Mouse (Mus musculus): ENCODE data around the gene Klf9. TPM values are rescaled to one million over a fixed set of nuclear protein-coding genes. Genes with fewer than 3 reads are reported as not detected.

Klf9 gene
- total RNA-seq, 2 experiments from 2014 or later = 44.4 to 51.1 TPM

DNA sequence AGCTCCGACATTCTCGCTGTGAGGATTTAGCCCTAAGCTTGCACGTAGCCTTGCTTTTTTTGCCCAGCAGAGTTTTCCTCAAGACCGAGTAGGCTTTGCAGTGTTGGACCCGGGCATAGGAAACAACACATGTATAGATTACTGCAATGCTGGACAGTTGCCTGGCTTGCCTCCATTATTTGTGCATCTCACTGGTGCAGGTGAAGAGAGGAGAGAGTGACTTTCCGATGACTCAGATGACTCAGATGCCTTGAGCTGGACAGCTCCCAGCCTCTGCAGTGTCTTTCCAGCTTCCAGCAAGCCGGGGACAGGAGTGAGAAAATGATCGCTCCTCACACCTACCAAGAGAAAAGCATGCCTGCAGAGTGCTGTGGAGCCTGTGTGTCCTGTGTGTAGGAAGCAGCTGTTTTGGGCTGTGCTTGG is 21.4 kb downstream of the Klf9 start:
- DNase-seq (ENCODE audit: low spot score in 2 of 2) = no peak

- no peak for DNase-seq (ENCODE audit: low spot score in 2 of 2)
Observed at GRCm38 (mm10) chr19:23162877-23163276, 21.9 kb downstream of the Klf9 start.

- no peak for DNase-seq (ENCODE audit: low spot score in 2 of 2)
Observed at GRCm38 (mm10) chr19:23163361-23163760, 22.3 kb downstream of the Klf9 start.

- DNase-seq (ENCODE audit: low spot score in 2 of 2) = no peak
Observed at GRCm38 (mm10) chr19:23164651-23165240, 23.7 kb downstream of the Klf9 start.

DNA sequence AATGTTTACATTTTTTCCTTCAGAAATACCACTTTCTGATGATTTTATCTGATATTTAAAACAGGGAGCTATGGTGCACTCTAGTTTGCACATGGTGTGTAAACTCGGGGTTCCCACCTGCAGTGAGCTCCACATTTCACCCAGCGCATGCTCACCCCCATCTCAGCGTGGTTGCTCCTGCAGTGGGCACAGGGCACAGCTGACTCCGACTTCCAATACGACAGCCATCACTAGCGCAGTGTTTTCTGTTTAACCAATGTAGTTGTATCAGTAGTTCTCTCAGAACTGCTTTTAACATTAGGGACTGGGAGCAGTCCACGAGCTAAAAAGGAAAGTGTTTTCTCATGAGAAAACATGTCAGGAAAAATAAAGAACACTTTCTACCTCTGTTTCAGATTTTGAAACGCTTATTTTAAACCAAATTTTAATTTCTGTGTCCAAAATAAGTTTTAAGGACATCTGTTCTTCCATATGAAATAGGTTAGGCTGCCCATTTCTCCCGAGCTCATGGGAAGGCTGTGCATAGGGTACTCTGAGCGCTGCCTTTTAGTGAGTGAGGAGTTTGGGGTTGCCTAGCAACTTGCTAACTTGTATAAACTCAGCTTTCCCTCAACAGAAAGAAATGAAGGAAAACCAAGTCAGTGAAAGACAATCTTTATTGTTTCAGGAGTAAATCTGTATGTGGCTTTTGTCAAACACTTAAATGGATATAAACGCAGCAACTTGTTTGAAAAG is 25.7 kb downstream of the Klf9 start:
- no peak for DNase-seq (ENCODE audit: low spot score in 2 of 2)

DNA sequence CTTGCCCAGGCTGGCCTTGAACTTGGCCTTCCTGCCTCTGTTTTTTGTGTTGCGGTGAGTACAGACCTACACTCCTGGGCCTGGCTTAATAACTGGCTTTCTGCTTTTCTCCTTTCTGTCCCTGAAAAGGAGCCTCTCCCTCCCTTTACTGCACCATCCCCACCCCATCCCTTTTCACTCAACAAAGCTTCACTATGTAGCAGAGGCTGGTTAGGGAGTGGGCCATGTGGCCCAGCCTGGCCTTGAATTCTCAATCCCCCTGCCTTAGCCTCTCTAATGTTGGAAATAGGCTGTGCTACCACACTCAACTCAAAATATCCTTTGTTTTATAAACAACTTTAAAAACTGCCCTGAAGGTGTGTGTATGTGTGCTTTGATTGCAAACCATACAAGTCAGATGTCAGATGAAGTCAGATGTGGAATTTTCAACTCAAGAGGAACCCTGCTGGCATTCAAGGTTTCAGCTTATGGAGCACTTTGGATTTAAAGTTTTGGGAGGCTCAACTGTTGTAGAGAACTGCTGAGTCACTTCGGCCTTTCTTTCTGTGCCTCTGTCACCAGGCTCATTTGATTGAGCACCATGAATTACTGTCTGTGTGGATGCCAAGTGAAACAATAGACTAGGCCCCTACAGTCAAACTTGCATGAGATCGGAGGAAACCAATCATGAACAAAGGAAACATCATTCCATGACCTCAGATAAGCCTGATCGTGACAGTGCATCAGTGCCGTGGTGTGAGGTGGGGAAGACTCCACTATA is 28.1 kb downstream of the Klf9 start:
- no peak for DNase-seq (ENCODE audit: low spot score in 2 of 2)

DNA sequence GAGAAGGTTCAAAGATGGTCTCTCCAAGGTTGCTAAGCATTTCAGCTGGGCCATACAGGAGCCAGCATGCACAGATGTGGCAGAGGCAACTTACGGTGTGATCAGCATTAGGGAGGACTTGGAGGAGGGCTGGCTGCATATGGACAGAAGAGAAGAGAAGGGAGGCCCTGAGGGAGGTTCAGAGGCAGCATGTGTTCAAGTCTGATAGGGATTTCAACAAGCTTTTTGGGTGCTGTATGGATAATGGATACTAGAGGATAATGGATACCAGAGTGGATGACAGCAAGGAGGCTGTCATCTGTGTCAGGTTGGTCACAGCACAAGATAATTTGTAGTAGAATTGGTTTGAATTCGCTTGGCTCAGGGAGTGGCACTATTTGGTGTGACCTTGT is 28.6 kb downstream of the Klf9 start:
- DNase-seq (ENCODE audit: low spot score in 2 of 2) = no peak

GRCm38 (mm10) chr19:23170476-23170875 is 29.4 kb downstream of the Klf9 start:
- DNase-seq (ENCODE audit: low spot score in 2 of 2) = no peak

GRCm38 (mm10) chr19:23171136-23171535 is 30.1 kb downstream of the Klf9 start:
- DNase-seq (ENCODE audit: low spot score in 2 of 2) = no peak

DNA sequence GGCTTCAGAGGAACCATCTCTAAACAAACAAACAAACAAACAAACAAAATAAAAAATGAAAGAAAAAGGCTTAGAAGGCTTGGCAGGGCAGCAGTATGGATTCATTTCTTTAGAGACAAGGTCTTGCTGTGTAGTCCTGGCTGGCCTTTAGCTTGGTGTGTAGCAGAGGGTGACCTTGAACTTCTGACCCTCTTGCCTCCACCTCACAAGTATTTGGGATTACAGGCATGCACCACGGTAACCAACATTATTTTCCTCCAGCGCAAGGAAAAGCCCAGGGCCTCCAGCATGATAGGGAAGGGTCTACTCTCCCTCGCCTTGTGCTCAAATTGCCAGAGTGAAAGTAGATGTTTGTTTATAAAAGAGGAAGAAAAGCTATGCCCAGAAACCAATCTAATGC is 34.1 kb downstream of the Klf9 start:
- no peak for DNase-seq (ENCODE audit: low spot score in 2 of 2)

DNA sequence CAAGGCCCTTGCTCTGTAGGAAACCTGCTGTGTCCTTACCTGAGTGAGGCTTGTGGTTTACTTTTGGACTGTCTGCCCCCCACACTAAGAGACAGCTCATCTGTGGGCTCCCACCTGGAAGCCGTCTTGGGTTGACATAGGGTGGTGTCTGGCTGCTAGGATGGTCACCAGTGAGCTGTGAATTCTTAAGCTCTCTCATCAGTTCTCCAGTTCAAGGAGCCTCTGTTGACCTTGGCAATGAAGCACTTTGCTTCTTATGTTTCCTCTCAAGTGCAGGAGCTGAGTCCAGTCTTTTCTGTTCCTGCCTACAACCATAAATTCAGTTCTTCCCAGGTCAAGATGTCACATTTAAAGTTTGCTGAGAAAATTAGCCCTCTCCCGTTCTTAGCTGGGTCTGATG is 34.5 kb downstream of the Klf9 start:
- DNase-seq (ENCODE audit: low spot score in 2 of 2) = no peak

- no peak for DNase-seq (ENCODE audit: low spot score in 2 of 2)
Observed at GRCm38 (mm10) chr19:23178533-23178932, 37.5 kb downstream of the Klf9 start.

DNA sequence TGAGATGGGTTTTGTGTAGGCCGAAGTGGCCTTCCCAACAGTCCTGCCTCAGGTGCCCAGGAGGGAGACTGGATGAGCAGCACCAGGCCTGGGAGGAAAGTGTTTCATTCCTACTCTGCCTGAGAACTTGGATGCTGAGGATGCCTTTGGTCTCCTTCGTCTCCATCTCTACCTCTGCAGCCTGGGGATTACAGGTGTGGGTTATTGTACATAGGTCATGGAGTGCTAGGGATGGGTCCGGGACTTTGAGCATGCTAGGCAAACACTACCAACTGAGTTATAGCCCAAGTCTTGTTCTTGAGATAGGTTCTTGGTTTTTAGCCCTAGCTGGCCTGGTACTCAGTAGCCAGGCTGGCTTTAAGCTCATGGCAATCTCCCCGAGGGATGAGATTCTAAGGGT is 42.5 kb downstream of the Klf9 start:
- DNase-seq (ENCODE audit: low spot score in 2 of 2) = no peak

GRCm38 (mm10) chr19:23184068-23184467 is 43.0 kb downstream of the Klf9 start:
- DNase-seq (ENCODE audit: low spot score in 2 of 2) = no peak

GRCm38 (mm10) chr19:23187732-23188131 is 46.7 kb downstream of the Klf9 start:
- DNase-seq (ENCODE audit: low spot score in 2 of 2) = no peak

GRCm38 (mm10) chr19:23188986-23189385 is 48.0 kb downstream of the Klf9 start:
- DNase-seq (ENCODE audit: low spot score in 2 of 2) = no peak

- DNase-seq (ENCODE audit: low spot score in 2 of 2) = no peak
Observed at GRCm38 (mm10) chr19:23189744-23190143, 48.7 kb downstream of the Klf9 start.

DNA sequence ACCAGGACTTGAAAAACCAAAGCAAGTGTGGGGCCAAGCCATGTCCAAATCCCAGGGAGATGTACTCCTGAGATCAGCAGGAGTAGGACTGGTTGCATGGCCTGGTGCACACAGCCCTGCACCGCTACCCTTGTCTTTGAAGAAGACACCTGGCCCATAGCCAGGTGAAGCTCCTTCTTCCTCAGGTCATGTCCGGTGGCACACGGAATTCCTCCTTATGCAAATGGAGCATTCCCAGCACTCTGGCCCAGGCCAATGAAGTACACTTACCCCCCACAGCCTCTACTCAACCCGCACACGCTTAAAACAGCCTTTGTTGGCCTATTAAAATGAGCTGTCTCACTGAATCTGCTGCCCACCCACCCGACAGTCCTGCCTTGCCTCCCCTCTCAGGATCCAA is 50.5 kb downstream of the Klf9 start:
- no peak for DNase-seq (ENCODE audit: low spot score in 2 of 2)

GRCm38 (mm10) chr19:23193076-23193475 is 52.0 kb downstream of the Klf9 start:
- no peak for DNase-seq (ENCODE audit: low spot score in 2 of 2)

DNA sequence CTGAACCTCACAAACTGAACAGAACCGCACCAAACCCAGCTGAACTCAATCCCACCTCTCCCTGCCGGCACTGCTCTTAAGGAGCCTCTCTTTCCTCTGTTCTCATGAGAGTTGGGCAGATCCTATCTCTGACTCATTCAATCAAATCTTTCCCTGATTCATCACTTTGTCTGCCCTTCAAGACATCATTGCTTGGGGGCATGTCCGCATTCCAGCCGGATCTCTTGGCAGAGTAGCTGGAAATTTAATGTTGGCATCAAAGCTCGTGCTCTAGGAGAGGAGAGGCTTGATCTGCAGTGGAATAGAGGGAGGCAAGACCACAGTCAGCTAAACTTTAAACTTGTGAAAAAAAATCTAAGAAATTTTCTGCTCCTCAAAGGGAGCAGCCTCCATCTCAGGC is 61.1 kb downstream of the Klf9 start:
- DNase-seq (ENCODE audit: low spot score in 2 of 2) = no peak

GRCm38 (mm10) chr19:23203505-23204053 is 62.6 kb downstream of the Klf9 start:
- DNase-seq (ENCODE audit: low spot score in 2 of 2) = no peak

DNA sequence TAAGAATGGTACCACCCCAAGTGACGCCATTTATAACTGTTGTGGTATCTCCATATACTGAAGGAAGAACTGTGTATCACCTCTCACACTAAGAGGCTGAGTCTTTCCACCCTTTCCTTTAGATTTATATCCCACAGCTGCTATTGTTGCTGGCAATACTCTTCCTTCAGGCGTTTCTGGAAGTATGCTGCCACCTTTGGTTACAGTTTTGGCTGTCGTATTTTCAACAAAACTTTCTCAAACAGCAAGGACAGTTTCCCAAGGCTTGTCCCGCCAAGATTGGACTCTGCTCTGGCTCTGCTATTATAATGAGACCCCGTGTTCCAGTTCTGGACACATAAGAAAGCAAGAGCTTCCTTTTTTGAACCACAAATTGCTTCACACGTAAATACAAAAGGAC is 70.3 kb downstream of the Klf9 start:
- DNase-seq (ENCODE audit: low spot score in 2 of 2) = no peak
